In genomic region chr9:116871576-116871975, GRCm38 (mm10) we compare ENCODE assay signal across 23 mouse cellular contexts.
A peak's percentile ranks its signal among the peaks of the same experiment; 100 is the strongest.
DNase-seq lines count a peak whose midpoint lies in the region; ATAC-seq and TF ChIP-seq lines count a peak whose summit lies in the region.
"Had no signal": no experiment of that assay in that cellular context is flagged by ENCODE, and none has a peak within 500 bp of the region (broad histone marks: within the 10 kb centered on the region; RNA-seq: fewer than 3 reads in every experiment).

No protein-coding gene starts in this region.

- peak; percentile 44; the same call in 1 of the 2 replicates for ATAC-seq in lung, embryonic 15.5 days (ENCODE audit: borderline replicate concordance, extremely low read depth, low FRiP score, low TSS enrichment)
- no peak for ATAC-seq in liver, embryonic 12.5 days
- ATAC-seq in lung, postnatal 0 days, result 0 out of 2 replicates have a peak, but pooled peaks have one; percentile 20
- ATAC-seq: activated CD4-positive, CD25-positive, alpha-beta regulatory T cell, adult 4 months; forebrain, embryonic 16.5 days; intestine, postnatal 0 days had no signal

- no peaks in the 10 kb centered on the region for H3K27me3 ChIP-seq in lung, embryonic 15.5 days
- H3K27me3 ChIP-seq in liver, embryonic 12.5 days (replicated peaks), result no peaks in the 10 kb centered on the region
- no peaks in the 10 kb centered on the region for H3K27me3 ChIP-seq in lung, postnatal 0 days (replicated peaks; ENCODE audit: insufficient read depth, low read length)
- H3K27me3 ChIP-seq: hindbrain, embryonic 13.5 days; limb, embryonic 12.5 days; midbrain, embryonic 12.5 days had no signal

- peaks cover 36% of the 10 kb centered on the region for H3K4me1 ChIP-seq in lung, embryonic 15.5 days
- H3K4me1 ChIP-seq in liver, embryonic 12.5 days, result peaks cover 53% of the 10 kb centered on the region
- H3K4me1 ChIP-seq in lung, postnatal 0 days (ENCODE audit: insufficient read depth, low read depth, low read length), result 0 out of 2 replicates have a peak, but pooled peaks cover 4% of the 10 kb centered on the region
- H3K4me1 ChIP-seq: midbrain, embryonic 12.5 days had no signal

- no peak overlapping the region for H3K4me3 ChIP-seq in lung, embryonic 15.5 days
- H3K4me3 ChIP-seq in liver, embryonic 12.5 days, result no peak overlapping the region
- no peak overlapping the region for H3K4me3 ChIP-seq in lung, postnatal 0 days (ENCODE audit: low read depth, low read length)
- H3K4me3 ChIP-seq: erythroblast, embryonic 14.5 days; gastrocnemius, adult 2 months; hindbrain, embryonic 13.5 days; limb, embryonic 12.5 days; midbrain, embryonic 12.5 days had no signal

- no peak overlapping the region for H3K9ac ChIP-seq in lung, embryonic 15.5 days
- no peak overlapping the region for H3K9ac ChIP-seq in liver, embryonic 12.5 days
- no peak overlapping the region for H3K9ac ChIP-seq in lung, postnatal 0 days (replicated peaks; ENCODE audit: low read depth)
- H3K9ac ChIP-seq: hindbrain, embryonic 13.5 days; limb, embryonic 12.5 days; liver, embryonic 14.5 days; midbrain, embryonic 12.5 days had no signal

- no peak overlapping the region for H3K4me2 ChIP-seq in lung, embryonic 15.5 days
- no peak overlapping the region for H3K4me2 ChIP-seq in liver, embryonic 12.5 days
- H3K4me2 ChIP-seq in lung, postnatal 0 days (replicated peaks; ENCODE audit: low read depth, low read length), result no peak overlapping the region
- H3K4me2 ChIP-seq: hindbrain, embryonic 13.5 days; limb, embryonic 12.5 days; midbrain, embryonic 12.5 days had no signal

- H3K27ac ChIP-seq in lung, embryonic 15.5 days, result peak overlapping the region; percentile 90
- 0 out of 2 replicates have a peak overlapping the region, but pooled peaks have one; percentile 10 for H3K27ac ChIP-seq in liver, embryonic 12.5 days
- no peak overlapping the region for H3K27ac ChIP-seq in lung, postnatal 0 days (ENCODE audit: low read length)
- H3K27ac ChIP-seq: hindbrain, embryonic 13.5 days; limb, embryonic 12.5 days; midbrain, embryonic 12.5 days had no signal

- H3K9me3 ChIP-seq in lung, embryonic 15.5 days, result no peaks in the 10 kb centered on the region
- no peaks in the 10 kb centered on the region for H3K9me3 ChIP-seq in liver, embryonic 12.5 days (replicated peaks)
- H3K9me3 ChIP-seq in lung, postnatal 0 days (ENCODE audit: low read length), result no peaks in the 10 kb centered on the region

- no peak for TF ChIP-seq EP300 in lung, postnatal 0 days (IDR thresholded peaks at IDR 0.05)

- no peak for DNase-seq in lung, postnatal 14 days
- peak; percentile 29 for DNase-seq in lung, postnatal 0 days (ENCODE audit: low spot score)
- DNase-seq in thymus, postnatal 14 days, result no peak
- no peak for DNase-seq in right cerebral cortex, adult 18-20 months
- DNase-seq: adrenal gland, adult 2 months; adrenal gland, postnatal 36 days; B cell, adult 2 months; cerebellum, adult 2 months; cerebellum, postnatal 14 days; gastrocnemius, adult 2 months; kidney, postnatal 14 days; layer of hippocampus, adult 9-11 months; right cerebral cortex, postnatal 14 days had no signal

- no peak for TF ChIP-seq CTCF in lung, postnatal 0 days (IDR thresholded peaks at IDR 0.05)

- 0 out of 2 replicates have a peak, but pooled peaks cover 2% of the 10 kb centered on the region for H3K36me3 ChIP-seq in lung, embryonic 15.5 days
- no peaks in the 10 kb centered on the region for H3K36me3 ChIP-seq in liver, embryonic 12.5 days
- H3K36me3 ChIP-seq in lung, postnatal 0 days (ENCODE audit: insufficient read depth, low read length), result no peaks in the 10 kb centered on the region
- H3K36me3 ChIP-seq: hindbrain, embryonic 13.5 days; limb, embryonic 12.5 days; midbrain, embryonic 12.5 days had no signal

- WGBS in lung, embryonic 15.5 days, result 44% methylated on average over 5 of the region's 5 CpGs
- 80% methylated on average over 5 of the region's 5 CpGs for WGBS in liver, embryonic 12.5 days (ENCODE audit: insufficient replicate concordance)
- WGBS in lung, postnatal 0 days, result 60% methylated on average over 5 of the region's 5 CpGs
